Comparison of ENCODE assay signal across 7 mouse cellular contexts in the genomic region with DNA sequence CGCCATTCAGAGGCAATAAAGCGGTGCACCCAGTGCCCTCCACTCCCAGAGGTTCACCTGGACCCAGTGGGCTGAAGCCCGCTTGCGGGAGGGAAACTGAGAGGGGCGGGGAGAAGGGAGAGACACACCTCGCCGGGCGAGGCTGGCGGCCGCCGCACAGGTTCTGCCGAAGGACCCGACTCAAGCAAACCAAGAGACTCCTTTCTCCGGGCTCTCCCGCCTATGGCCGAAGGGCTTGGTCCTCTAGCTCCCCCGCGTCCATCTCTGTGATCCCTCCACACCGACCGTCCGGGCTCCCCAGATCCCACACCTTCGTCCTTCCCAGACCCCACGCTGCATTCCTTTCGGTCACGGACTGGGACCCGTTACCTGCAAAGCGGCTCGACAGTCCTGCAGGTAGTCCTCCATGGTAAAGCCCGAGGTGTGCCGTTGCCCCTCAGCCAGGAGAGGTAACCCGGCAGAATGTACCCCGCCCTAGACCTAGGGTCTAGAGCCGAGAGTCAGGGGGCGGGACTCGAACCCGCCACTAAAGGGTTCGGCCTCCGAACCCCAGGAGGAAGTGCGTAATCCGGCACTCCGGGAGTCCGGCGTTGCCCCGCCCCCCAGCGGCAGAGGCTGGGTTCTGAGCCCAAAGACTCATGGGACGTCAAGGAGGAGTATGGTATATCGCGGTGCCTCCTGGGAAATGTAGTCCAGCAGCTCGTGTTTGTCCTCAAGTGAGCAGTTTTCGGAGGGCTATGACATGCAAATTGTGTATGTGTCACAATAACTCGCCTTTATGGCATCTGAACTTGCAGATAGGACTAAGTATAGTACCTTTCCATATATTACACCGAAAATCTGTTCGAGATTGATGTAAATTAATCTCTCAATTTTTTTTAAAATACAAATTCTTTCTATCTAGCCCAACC. TPM values are rescaled to one million over a fixed set of nuclear protein-coding genes. Genes with fewer than 3 reads are reported as not detected.
A peak's percentile ranks its signal among the peaks of the same experiment; 100 is the strongest.
DNase-seq lines count a peak whose midpoint lies in the region; ATAC-seq and TF ChIP-seq lines count a peak whose summit lies in the region.

A gene (plus strand): TSS at position 130 of the 911 bp plus-strand sequence.
A gene (minus strand): TSS at position 861 of the 911 bp plus-strand sequence.

- 0 out of 2 replicates have a peak, but pooled peaks have one; percentile 23 for TF ChIP-seq CTCF in kidney, adult 2 months (conservative IDR thresholded peaks at IDR 0.05; ENCODE audit: insufficient read depth, insufficient read length, low read depth, low read length)
- TF ChIP-seq CTCF in spleen, adult 2 months (IDR thresholded peaks at IDR 0.05; ENCODE audit: extremely low read depth, insufficient read depth, insufficient read length, insufficient replicate concordance): no peak

- H3K9ac ChIP-seq in embryonic facial prominence, embryonic 12.5 days: peak within 1 kb of the TSS; percentile 85
- H3K9ac ChIP-seq in limb, embryonic 12.5 days (replicated peaks): peak within 1 kb of the TSS; percentile 84
- peak within 1 kb of the TSS; percentile 74 for H3K9ac ChIP-seq in midbrain, embryonic 15.5 days

- H3K9me3 ChIP-seq in embryonic facial prominence, embryonic 12.5 days: no peaks in the 10 kb centered on the region
- no peaks in the 10 kb centered on the region for H3K9me3 ChIP-seq in limb, embryonic 12.5 days
- no peaks in the 10 kb centered on the region for H3K9me3 ChIP-seq in midbrain, embryonic 15.5 days

- peak; percentile 98 for DNase-seq in adrenal gland, postnatal 25 days
- peak; percentile 98 to 99 for DNase-seq in heart, adult 18-20 months
- peak; percentile 99 for DNase-seq in kidney, adult 2 months
- DNase-seq in spleen, adult 2 months (ENCODE audit: low read depth in 1 of 2, low spot score in 2 of 2): peak; percentile 96 to 99

- H3K27me3 ChIP-seq in embryonic facial prominence, embryonic 12.5 days: no peaks in the 10 kb centered on the region
- no peaks in the 10 kb centered on the region for H3K27me3 ChIP-seq in kidney, adult 2 months (replicated peaks; ENCODE audit: control insufficient read depth, insufficient read depth, low read length)
- H3K27me3 ChIP-seq in limb, embryonic 12.5 days: no peaks in the 10 kb centered on the region
- no peaks in the 10 kb centered on the region for H3K27me3 ChIP-seq in midbrain, embryonic 15.5 days (replicated peaks)
- H3K27me3 ChIP-seq in spleen, adult 2 months (ENCODE audit: control insufficient read depth, insufficient read depth, low read length): no peaks in the 10 kb centered on the region

- WGBS in embryonic facial prominence, embryonic 12.5 days: under 1% methylated on average over 53 of the region's 53 CpGs
- WGBS in kidney, adult 2 months: under 1% methylated on average over 53 of the region's 53 CpGs
- under 1% methylated on average over 53 of the region's 53 CpGs for WGBS in limb, embryonic 12.5 days
- under 1% methylated on average over 53 of the region's 53 CpGs for WGBS in midbrain, embryonic 15.5 days
- under 1% methylated on average over 53 of the region's 53 CpGs for WGBS in spleen, adult 2 months

- TF ChIP-seq POLR2A in kidney, adult 2 months (IDR thresholded peaks at IDR 0.05; ENCODE audit: low read depth, low read length): no peak
- TF ChIP-seq POLR2A in spleen, adult 2 months (IDR thresholded peaks at IDR 0.05; ENCODE audit: low read depth, low read length): no peak

- peak within 1 kb of the TSS; percentile 98 for H3K27ac ChIP-seq in embryonic facial prominence, embryonic 12.5 days
- H3K27ac ChIP-seq in kidney, adult 2 months (ENCODE audit: insufficient read depth, low read depth, low read length): peak within 1 kb of the TSS; percentile 93
- peak within 1 kb of the TSS; percentile 96 for H3K27ac ChIP-seq in limb, embryonic 12.5 days
- peak within 1 kb of the TSS; percentile 93 for H3K27ac ChIP-seq in midbrain, embryonic 15.5 days
- peak within 1 kb of the TSS; percentile 94 for H3K27ac ChIP-seq in spleen, adult 2 months (ENCODE audit: insufficient read depth, low read length)

- H3K36me3 ChIP-seq in embryonic facial prominence, embryonic 12.5 days: no peaks in the 10 kb centered on the region
- no peaks in the 10 kb centered on the region for H3K36me3 ChIP-seq in kidney, adult 2 months (ENCODE audit: control insufficient read depth, insufficient read depth, low read length)
- H3K36me3 ChIP-seq in limb, embryonic 12.5 days: peaks cover 6% of the 10 kb centered on the region; the same call in 1 of the 2 replicates
- no peaks in the 10 kb centered on the region for H3K36me3 ChIP-seq in midbrain, embryonic 15.5 days (replicated peaks)
- no peaks in the 10 kb centered on the region for H3K36me3 ChIP-seq in spleen, adult 2 months (ENCODE audit: control insufficient read depth, insufficient read depth, low read length)

- ATAC-seq in embryonic facial prominence, embryonic 12.5 days (ENCODE audit: insufficient number of reproducible peaks, insufficient read depth, low FRiP score, low TSS enrichment): peak; percentile 86
- ATAC-seq in limb, embryonic 12.5 days (ENCODE audit: insufficient number of reproducible peaks, insufficient read depth, low FRiP score, low TSS enrichment, low read depth): peak; percentile 87
- peak; percentile 94 for ATAC-seq in midbrain, embryonic 15.5 days (replicated peaks)

- H3K4me2 ChIP-seq in embryonic facial prominence, embryonic 12.5 days (replicated peaks): peak within 1 kb of the TSS; percentile 74
- peak within 1 kb of the TSS; percentile 79 for H3K4me2 ChIP-seq in limb, embryonic 12.5 days
- H3K4me2 ChIP-seq in midbrain, embryonic 15.5 days: peak within 1 kb of the TSS; percentile 83

- H3K4me1 ChIP-seq in embryonic facial prominence, embryonic 12.5 days: peaks cover 17% of the 10 kb centered on the region
- H3K4me1 ChIP-seq in kidney, adult 2 months (ENCODE audit: control insufficient read depth, insufficient read depth, low read length): peaks cover 33% of the 10 kb centered on the region
- peaks cover 20% of the 10 kb centered on the region for H3K4me1 ChIP-seq in limb, embryonic 12.5 days (replicated peaks)
- peaks cover 31% of the 10 kb centered on the region for H3K4me1 ChIP-seq in midbrain, embryonic 15.5 days
- no peaks in the 10 kb centered on the region; the same call in 1 of the 2 replicates for H3K4me1 ChIP-seq in spleen, adult 2 months (ENCODE audit: control insufficient read depth, insufficient read depth, insufficient read length)

- peak within 1 kb of the TSS; percentile 72 for H3K4me3 ChIP-seq in embryonic facial prominence, embryonic 12.5 days
- peak within 1 kb of the TSS; percentile 74 for H3K4me3 ChIP-seq in kidney, adult 2 months (ENCODE audit: insufficient read depth, low read depth, low read length)
- H3K4me3 ChIP-seq in limb, embryonic 12.5 days (replicated peaks): peak within 1 kb of the TSS; percentile 73
- peak within 1 kb of the TSS; percentile 71 for H3K4me3 ChIP-seq in midbrain, embryonic 15.5 days
- peak within 1 kb of the TSS; percentile 82 for H3K4me3 ChIP-seq in spleen, adult 2 months (ENCODE audit: extremely low read depth, insufficient read depth, insufficient read length)

RNA-seq across cellular contexts. Expression of the first gene that starts in this region (rescaled TPM):
- total RNA-seq in adrenal gland, postnatal 25 days (2021): 164 and 181 TPM in 2 replicates
- polyA plus RNA-seq in embryonic facial prominence, embryonic 12.5 days (2016; fragmentation: Nextera tagmentation; extraction: Ambion mirVana): 43.3 TPM in 2 replicates
- 10 to 100 TPM; 19.1 to 23.2 TPM for total RNA-seq in heart, adult 18-20 months (2021)
- 120 and 155 TPM in 2 replicates for polyA plus RNA-seq in kidney, adult 2 months (2012; rRNA removed)
- polyA plus RNA-seq in limb, embryonic 12.5 days (2016; fragmentation: Nextera tagmentation; extraction: Ambion mirVana): 36.4 and 38.7 TPM in 2 replicates
- polyA plus RNA-seq in midbrain, embryonic 15.5 days (2015; fragmentation: Nextera tagmentation; extraction: Ambion mirVana): 43.0 and 43.7 TPM in 2 replicates
- 44.8 and 51.0 TPM in 2 replicates for polyA plus RNA-seq in spleen, adult 2 months (2012; rRNA removed)

RNA-seq across cellular contexts. Expression of the second gene that starts in this region (rescaled TPM):
- 27.9 and 38.2 TPM in 2 replicates for total RNA-seq in adrenal gland, postnatal 25 days (2021)
- 25.7 and 26.4 TPM in 2 replicates for polyA plus RNA-seq in embryonic facial prominence, embryonic 12.5 days (2016; fragmentation: Nextera tagmentation; extraction: Ambion mirVana)
- total RNA-seq in heart, adult 18-20 months (2021): 10 to 100 TPM; 25.5 to 25.6 TPM
- polyA plus RNA-seq in kidney, adult 2 months (2012; rRNA removed): 25.6 and 27.0 TPM in 2 replicates
- 25.2 and 25.9 TPM in 2 replicates for polyA plus RNA-seq in limb, embryonic 12.5 days (2016; fragmentation: Nextera tagmentation; extraction: Ambion mirVana)
- 67.9 and 76.9 TPM in 2 replicates for polyA plus RNA-seq in midbrain, embryonic 15.5 days (2015; fragmentation: Nextera tagmentation; extraction: Ambion mirVana)
- polyA plus RNA-seq in spleen, adult 2 months (2012; rRNA removed): 7.7 and 8.9 TPM in 2 replicates

Comparison
In these comparisons a context has a peak if more than half of its experiments do, and no peak if none do; other contexts are left out.
1. Peak in every context shown above with its lines: DNase-seq, ATAC-seq, H3K4me3 ChIP-seq and H3K27ac ChIP-seq.